11 mouse cellular contexts compared by ENCODE assay signal in the genomic region with DNA sequence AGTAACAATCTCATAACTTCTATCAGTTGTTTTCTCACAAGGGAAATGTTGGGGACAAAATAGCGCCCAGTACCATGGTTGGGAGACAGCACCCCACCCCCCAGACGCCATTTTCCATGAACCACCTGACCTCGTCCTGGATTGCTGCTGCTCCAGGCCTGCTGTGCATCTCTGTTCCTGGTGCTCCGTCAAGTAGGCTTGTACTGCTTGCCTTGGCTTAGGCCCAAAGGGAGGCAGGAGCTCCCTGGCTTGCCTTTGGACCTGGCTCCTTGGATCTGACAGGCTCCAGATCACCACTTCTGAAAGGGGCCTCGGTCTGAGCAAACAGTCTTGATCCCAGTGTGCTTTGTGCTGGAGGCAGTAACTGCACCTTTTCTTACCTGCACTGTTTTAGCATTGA. TPM values are rescaled to one million over a fixed set of nuclear protein-coding genes. Genes with fewer than 3 reads are reported as not detected.
DNase-seq lines count a peak whose midpoint lies in the region; ATAC-seq and TF ChIP-seq lines count a peak whose summit lies in the region.
"Had no signal": no experiment of that assay in that cellular context is flagged by ENCODE, and none has a peak within 500 bp of the region (broad histone marks: within the 10 kb centered on the region; RNA-seq: fewer than 3 reads in every experiment).

No protein-coding gene starts in this region.

- no peak for TF ChIP-seq CTCF in kidney, adult 2 months (conservative IDR thresholded peaks at IDR 0.05; ENCODE audit: insufficient read depth, insufficient read length, low read depth, low read length)

- H3K27ac ChIP-seq in kidney, adult 2 months (ENCODE audit: insufficient read depth, low read depth, low read length) = no peak overlapping the region
- no peak overlapping the region for H3K27ac ChIP-seq in kidney, embryonic 16.5 days (ENCODE audit: low read length)
- H3K27ac ChIP-seq in heart, embryonic 12.5 days (ENCODE audit: poor library complexity, severe bottlenecking) = peak overlapping the region; percentile 66
- peak overlapping the region; percentile 4; the same call in 1 of the 2 replicates for H3K27ac ChIP-seq in stomach, embryonic 15.5 days
- H3K27ac ChIP-seq: kidney, postnatal 0 days had no signal

- H3K4me2 ChIP-seq in kidney, embryonic 16.5 days (replicated peaks; ENCODE audit: low read depth, low read length) = no peak overlapping the region
- H3K4me2 ChIP-seq in heart, embryonic 12.5 days = no peak overlapping the region; the same call in 1 of the 2 replicates
- H3K4me2 ChIP-seq in stomach, embryonic 15.5 days = no peak overlapping the region

- ATAC-seq in kidney, embryonic 16.5 days (ENCODE audit: low FRiP score, low TSS enrichment) = no peak
- 0 out of 2 replicates have a peak, but pooled peaks have one; percentile 15 for ATAC-seq in heart, embryonic 12.5 days (ENCODE audit: insufficient number of reproducible peaks, low FRiP score)
- ATAC-seq in stomach, embryonic 15.5 days (ENCODE audit: insufficient read depth, low FRiP score, low read depth) = no peak

- no peaks in the 10 kb centered on the region for H3K36me3 ChIP-seq in kidney, adult 2 months (ENCODE audit: control insufficient read depth, insufficient read depth, low read length)
- H3K36me3 ChIP-seq in kidney, embryonic 16.5 days (ENCODE audit: insufficient read depth, low read length) = peaks cover 44% of the 10 kb centered on the region
- H3K36me3 ChIP-seq in heart, embryonic 12.5 days = peaks cover 50% of the 10 kb centered on the region
- H3K36me3 ChIP-seq in stomach, embryonic 15.5 days = peaks cover 17% of the 10 kb centered on the region

- WGBS in kidney, adult 2 months = 57% methylated on average over 5 of the region's 5 CpGs
- 72% methylated on average over 5 of the region's 5 CpGs for WGBS in kidney, embryonic 16.5 days
- WGBS in heart, embryonic 12.5 days = 51% methylated on average over 5 of the region's 5 CpGs
- 55% methylated on average over 5 of the region's 5 CpGs for WGBS in stomach, embryonic 15.5 days

- TF ChIP-seq POLR2A in kidney, adult 2 months (IDR thresholded peaks at IDR 0.05; ENCODE audit: low read depth, low read length) = no peak

- no peak overlapping the region for H3K9ac ChIP-seq in kidney, embryonic 16.5 days (replicated peaks; ENCODE audit: low read length)
- no peak overlapping the region for H3K9ac ChIP-seq in heart, embryonic 12.5 days
- H3K9ac ChIP-seq in stomach, embryonic 15.5 days = no peak overlapping the region

- H3K9me3 ChIP-seq in kidney, embryonic 16.5 days (ENCODE audit: low read length) = no peaks in the 10 kb centered on the region
- H3K9me3 ChIP-seq in heart, embryonic 12.5 days (replicated peaks) = no peaks in the 10 kb centered on the region
- no peaks in the 10 kb centered on the region for H3K9me3 ChIP-seq in stomach, embryonic 15.5 days
- H3K9me3 ChIP-seq: megakaryocyte, embryonic 14.5 days had no signal

- peaks cover 28% of the 10 kb centered on the region for H3K4me1 ChIP-seq in kidney, adult 2 months (ENCODE audit: control insufficient read depth, insufficient read depth, low read length)
- H3K4me1 ChIP-seq in kidney, embryonic 16.5 days (ENCODE audit: insufficient read depth, low read length) = peaks cover 16% of the 10 kb centered on the region; the same call in 1 of the 2 replicates
- H3K4me1 ChIP-seq in heart, embryonic 12.5 days (replicated peaks) = peaks cover 59% of the 10 kb centered on the region
- peaks cover 9% of the 10 kb centered on the region; the same call in 1 of the 2 replicates for H3K4me1 ChIP-seq in stomach, embryonic 15.5 days

- H3K27me3 ChIP-seq in kidney, adult 2 months (replicated peaks; ENCODE audit: control insufficient read depth, insufficient read depth, low read length) = no peaks in the 10 kb centered on the region
- H3K27me3 ChIP-seq in kidney, embryonic 16.5 days (ENCODE audit: insufficient read depth, low read length) = no peaks in the 10 kb centered on the region
- no peaks in the 10 kb centered on the region for H3K27me3 ChIP-seq in heart, embryonic 12.5 days (replicated peaks)
- no peaks in the 10 kb centered on the region for H3K27me3 ChIP-seq in stomach, embryonic 15.5 days (replicated peaks)
- H3K27me3 ChIP-seq: megakaryocyte, embryonic 14.5 days had no signal

- DNase-seq in kidney, adult 2 months = peak; percentile 74
- DNase-seq in kidney, postnatal 14 days = peak; percentile 61
- DNase-seq in embryo, embryonic 10.5 days (ENCODE audit: low spot score) = no peak
- DNase-seq in layer of hippocampus, adult 18-20 months (ENCODE audit: low spot score in 2 of 2) = no peak
- DNase-seq: right cerebral cortex, postnatal 14 days; thymus, postnatal 25 days had no signal

- H3K4me3 ChIP-seq in kidney, adult 2 months (ENCODE audit: insufficient read depth, low read depth, low read length) = no peak overlapping the region
- no peak overlapping the region for H3K4me3 ChIP-seq in kidney, embryonic 16.5 days (ENCODE audit: low read length)
- H3K4me3 ChIP-seq in heart, embryonic 12.5 days = no peak overlapping the region
- no peak overlapping the region for H3K4me3 ChIP-seq in stomach, embryonic 15.5 days (replicated peaks)
- H3K4me3 ChIP-seq: megakaryocyte, embryonic 14.5 days had no signal

RNA-seq across cellular contexts. Expression of a gene that starts 7.7 kb away (rescaled TPM):
- polyA plus RNA-seq in kidney, adult 2 months (2012; rRNA removed) = 79.3 and 96.2 TPM in 2 replicates
- polyA plus RNA-seq in kidney, embryonic 16.5 days (2015; fragmentation: Nextera tagmentation; extraction: Ambion mirVana) = 148 and 161 TPM in 2 replicates
- 151 and 158 TPM in 2 replicates for polyA plus RNA-seq in heart, embryonic 12.5 days (2016; fragmentation: Nextera tagmentation; extraction: Ambion mirVana)
- 142 and 144 TPM in 2 replicates for polyA plus RNA-seq in stomach, embryonic 15.5 days (2015; fragmentation: Nextera tagmentation; extraction: Ambion mirVana)
- 10 to 100 TPM; 50.5 to 57.1 TPM for total RNA-seq in layer of hippocampus, adult 18-20 months (2021)

RNA-seq across cellular contexts. Expression of a gene that starts 59.4 kb away (rescaled TPM):
- 40.0 and 41.0 TPM in 2 replicates for polyA plus RNA-seq in kidney, adult 2 months (2012; rRNA removed)
- 62.0 and 62.8 TPM in 2 replicates for polyA plus RNA-seq in kidney, embryonic 16.5 days (2015; fragmentation: Nextera tagmentation; extraction: Ambion mirVana)
- 41.8 and 42.4 TPM in 2 replicates for polyA plus RNA-seq in heart, embryonic 12.5 days (2016; fragmentation: Nextera tagmentation; extraction: Ambion mirVana)
- polyA plus RNA-seq in stomach, embryonic 15.5 days (2015; fragmentation: Nextera tagmentation; extraction: Ambion mirVana) = 48.6 and 53.1 TPM in 2 replicates
- 10 to 100 TPM; 80.3 to 86.3 TPM for total RNA-seq in layer of hippocampus, adult 18-20 months (2021)

Comparison
In these comparisons a context has a peak if more than half of its experiments do, and no peak if none do; other contexts are left out.
1. DNase-seq: peak in kidney, adult 2 months (single experiment) and kidney, postnatal 14 days (single experiment); none in embryo, embryonic 10.5 days (single experiment) and layer of hippocampus, adult 18-20 months (0 of 2).
2. H3K27ac ChIP-seq: peak in heart, embryonic 12.5 days (single experiment) and stomach, embryonic 15.5 days (single experiment); none in kidney, adult 2 months (single experiment) and kidney, embryonic 16.5 days (single experiment).